Mouse (Mus musculus): ENCODE results near the gene 1700042G07Rik.
"Not testable (repeated sequence)": the region's sequence is repeated elsewhere in the genome, so short reads cannot be mapped to it uniquely, and the experiment has no call there.

1700042G07Rik gene

DNA sequence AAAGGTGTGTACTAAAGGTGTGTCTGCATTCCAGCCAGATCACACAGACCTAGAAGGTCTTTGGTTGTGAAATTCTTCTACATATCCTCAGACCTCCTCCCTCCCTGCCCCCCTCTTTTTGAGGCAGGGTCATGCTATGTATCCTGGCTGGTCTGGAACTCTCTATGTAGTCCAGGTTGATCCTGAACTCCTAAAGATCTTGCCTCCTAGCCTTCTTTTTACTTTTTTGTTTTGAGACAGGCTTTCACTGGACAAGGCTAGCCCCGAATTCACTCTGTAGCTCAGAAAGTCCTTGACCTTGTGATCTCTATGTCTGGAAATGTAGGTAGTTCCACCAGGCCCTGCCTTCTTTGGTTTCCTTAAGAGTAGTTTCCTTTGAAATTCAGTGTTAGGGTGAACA is 35.7 kb downstream of the 1700042G07Rik start:
- no peak for DNase-seq (ENCODE audit: low read depth, low spot score)

DNA sequence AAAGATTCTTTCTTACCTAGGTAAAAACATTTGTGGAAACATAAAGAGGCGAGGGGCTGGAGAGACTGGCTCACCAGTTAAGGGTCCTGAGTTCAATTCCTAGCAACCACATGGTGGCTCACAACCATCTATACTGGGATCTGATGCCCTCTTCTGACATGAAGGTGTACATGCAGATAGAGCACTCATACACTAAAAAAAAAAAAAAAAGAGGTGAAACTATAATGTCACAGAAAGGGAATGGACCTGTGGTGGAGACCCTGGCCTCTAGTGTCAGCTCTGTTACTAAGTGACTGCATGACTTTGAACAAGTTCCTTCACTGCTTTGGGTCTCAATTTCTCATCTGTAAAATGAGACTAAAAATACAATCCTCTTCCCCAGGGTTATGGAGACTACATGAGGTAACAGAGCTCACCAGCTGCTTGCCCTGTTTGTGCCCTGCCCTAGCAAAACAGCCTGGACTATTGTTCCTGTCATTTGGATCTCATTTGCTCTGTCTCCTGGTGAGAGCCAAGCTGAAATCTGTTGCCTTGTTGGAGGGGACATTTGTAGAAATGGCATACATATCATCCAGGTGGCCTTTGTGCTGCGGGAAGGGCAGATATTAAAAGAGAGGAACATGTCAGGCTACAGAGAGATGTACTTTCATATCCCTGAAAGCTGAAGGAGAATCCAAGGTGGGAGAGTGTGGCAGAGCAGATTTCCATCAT is 42.9 kb downstream of the 1700042G07Rik start:
- DNase-seq (ENCODE audit: low read depth, low spot score), result no peak

DNA sequence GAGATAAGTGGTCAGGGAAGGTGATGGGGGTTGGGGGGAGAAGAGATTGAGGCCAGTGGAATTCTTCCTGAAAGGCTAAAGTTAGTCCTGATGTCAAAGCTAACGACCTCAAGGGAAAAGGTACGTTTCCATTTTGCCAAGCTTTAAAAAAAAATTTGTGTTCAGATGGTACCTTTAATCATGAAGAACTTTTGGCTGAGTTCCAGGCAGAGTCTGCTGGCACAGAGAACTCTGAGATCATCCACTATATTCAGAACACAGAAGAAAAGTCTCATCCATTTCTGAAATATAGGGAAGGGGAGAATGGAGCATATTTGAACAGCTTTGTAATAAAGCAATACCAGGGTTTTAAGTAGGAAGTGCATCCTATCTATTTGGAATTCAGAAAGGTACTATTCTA is 43.9 kb downstream of the 1700042G07Rik start:
- no peak for DNase-seq (ENCODE audit: low read depth, low spot score)

DNA sequence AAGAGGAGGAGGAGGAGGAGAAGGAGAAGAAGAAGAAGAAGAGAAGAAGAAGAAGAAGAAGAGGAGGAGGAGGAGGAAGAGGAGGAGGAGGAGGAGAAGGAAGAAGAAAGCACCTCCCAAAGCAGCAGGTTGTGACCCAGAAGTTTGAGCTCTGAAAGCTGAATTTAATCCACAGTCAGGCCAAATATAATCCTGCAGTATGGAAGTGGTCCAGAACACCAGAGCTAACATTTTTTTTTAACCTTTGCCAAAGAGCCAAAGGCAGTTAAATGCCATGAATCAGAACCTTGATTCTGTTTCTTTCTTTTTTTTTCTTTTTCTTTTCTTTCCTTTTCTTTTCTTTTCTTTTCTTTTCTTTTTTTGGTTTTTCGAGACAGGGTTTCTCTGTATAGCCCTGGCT is 44.5 kb downstream of the 1700042G07Rik start:
- DNase-seq (ENCODE audit: low read depth, low spot score), result not testable (repeated sequence)

DNA sequence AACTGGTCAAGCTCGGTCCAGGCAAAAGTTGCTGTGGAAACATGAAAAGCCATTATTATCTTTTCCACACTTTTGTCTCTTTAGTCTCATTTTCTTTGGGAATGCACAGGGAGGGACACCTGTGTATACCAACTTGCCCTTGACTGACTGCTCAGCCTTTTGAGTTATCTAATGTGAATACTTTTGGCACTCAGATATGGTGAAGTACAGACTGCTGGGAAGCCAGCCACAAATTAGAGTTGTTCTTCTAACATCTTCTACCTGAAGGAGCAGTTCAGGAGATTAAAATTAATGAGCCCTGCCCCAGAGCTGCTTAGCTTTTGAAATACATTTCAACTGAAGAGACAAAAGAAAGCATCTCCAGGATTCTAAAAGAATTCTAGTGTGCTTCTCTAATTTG is 45.9 kb downstream of the 1700042G07Rik start:
- DNase-seq (ENCODE audit: low read depth, low spot score), result no peak

DNA sequence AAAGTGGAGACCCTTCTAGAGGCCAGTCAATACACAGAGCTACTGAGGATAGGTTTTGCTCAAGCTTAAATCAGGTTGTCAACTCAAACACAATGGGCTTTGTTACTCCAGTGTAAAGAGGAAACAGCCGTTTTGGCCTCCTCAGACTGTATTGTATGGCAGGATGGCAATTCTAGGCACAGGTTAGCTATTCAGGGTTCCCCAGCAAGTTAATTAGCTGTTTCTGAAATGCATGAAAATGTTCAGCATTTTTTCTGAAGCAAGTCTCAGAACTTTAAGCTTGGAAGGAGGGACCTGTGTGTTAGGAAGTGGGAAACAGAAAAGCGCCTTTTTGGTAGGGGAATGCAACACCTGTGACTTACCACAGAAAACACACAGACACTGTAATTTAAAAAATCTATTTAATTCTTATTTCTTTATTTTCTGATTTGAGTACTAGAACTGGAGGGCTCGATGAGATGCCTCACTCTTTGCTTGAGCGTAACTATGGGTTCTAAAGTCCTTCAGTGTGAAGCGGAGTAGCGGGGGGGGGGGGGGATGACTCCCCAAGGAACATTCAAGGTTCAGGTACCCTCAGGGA is 47.0 kb downstream of the 1700042G07Rik start:
- peak; percentile 13 for DNase-seq (ENCODE audit: low read depth, low spot score)

DNA sequence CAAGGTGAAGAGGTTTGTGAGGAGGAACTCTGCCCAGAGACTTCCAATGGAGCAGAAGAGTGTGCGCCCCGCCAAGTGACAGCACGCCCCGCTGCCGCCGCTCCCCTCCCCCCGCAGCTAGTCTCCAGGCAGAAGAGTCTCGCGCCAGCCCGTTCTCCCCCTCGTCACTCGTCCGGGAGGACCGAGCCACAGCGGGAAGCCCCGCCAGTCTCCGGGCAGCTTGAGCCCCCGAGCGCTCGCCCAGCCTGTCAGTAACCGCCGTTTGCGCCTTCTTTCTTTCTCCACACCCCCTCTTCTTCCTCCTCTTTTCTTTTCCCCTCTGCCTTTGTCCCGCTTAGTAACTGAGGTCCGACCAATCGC is 47.6 kb downstream of the 1700042G07Rik start:
- DNase-seq (ENCODE audit: low read depth, low spot score), result no peak

DNA sequence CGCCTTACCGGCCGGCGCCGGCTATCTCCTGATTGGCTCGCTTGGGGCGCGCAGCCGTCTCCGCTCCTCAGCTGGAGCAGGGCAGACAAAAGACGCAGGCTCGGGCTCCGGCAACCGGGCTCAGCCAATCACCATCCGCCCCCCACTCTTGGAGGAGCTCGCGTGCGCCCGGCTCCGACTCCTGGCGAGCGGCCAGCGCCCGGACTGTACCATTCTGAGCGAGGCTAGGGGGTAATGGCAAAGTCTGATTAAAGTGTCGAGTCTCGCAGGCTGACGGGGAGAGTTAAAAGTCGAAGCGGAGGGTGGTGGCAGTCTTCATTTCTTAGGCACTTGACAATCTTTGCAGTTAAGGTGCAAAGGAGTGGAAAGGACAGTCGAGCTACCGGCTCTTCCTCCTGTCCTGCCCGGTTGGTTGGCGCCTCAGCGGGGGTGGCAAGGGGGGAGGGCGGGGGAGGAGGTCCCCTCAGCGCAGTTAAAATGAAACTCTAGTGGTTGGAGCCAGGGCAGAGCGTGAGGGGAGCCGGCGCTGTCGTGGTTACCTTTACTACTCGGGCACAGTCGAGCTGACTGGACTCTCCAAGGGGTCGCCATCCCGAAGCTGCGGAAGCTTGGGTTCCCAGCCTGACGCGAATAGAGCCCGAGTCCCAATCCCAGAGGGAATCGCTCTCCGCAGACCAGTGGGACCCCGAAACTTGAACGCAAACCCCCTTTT is 48.1 kb downstream of the 1700042G07Rik start, which contains the start of gene Pik3r3:
Gene Pik3r3 (plus strand): TSS at position 479 of the 712 bp plus-strand sequence.
- DNase-seq (ENCODE audit: low read depth, low spot score), result peak; percentile 96

DNA sequence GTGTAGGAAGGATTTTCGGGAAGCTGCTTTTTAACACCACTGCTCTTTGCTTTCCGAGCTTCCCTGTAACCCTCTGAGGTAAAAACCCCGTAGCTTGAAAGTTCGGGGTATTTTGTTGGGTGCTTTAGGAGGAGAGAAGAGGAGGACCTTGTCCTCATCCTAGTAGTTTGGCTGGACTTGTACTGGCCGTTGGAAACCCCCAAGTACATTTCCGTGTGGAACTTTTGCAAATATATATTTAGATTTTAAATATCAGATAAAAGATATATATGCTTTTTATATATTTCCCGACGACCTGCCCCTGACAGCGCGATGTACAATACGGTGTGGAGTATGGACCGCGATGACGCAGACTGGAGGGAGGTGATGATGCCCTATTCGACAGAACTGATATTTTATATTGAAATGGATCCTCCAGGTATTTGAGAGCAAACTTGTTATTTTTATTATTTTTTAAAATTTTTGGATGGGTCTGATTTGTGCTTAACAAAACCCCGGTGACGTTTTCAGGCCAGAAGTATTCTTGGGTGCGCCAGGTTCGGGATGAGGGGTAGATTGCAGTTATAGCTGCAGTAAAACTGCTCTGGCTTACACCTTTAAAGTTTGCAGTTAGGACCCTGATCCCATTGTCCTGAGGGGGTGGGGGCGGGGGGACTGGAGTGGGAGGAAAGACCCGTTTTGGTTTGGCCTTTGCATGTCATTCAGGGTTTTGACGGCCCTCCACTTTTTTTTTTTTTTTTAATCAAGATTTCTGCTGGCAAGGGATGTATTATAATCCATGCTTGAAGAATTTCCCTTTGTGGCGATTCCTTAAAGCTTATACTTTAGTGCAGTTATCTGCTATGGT is 49.0 kb downstream of the 1700042G07Rik start:
- peak; percentile 29 for DNase-seq (ENCODE audit: low read depth, low spot score)

DNA sequence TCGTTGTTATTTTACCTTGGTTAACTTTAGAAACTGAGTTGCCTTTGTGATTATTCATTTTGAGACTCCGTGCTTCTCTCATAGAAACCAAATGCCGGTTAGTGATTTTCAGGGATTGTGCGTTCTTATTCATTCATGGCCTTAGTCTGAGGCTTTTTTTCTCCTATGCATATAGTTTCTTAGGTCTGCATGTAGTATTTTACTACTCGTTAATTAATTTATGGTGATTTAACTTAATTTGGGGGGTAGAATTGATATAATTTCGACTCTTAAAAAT is 49.6 kb downstream of the 1700042G07Rik start:
- DNase-seq (ENCODE audit: low read depth, low spot score), result no peak

Measured in embryo, embryonic 11.5 days (tissue).